Mouse (Mus musculus) forebrain, embryonic 15.5 days (tissue): ENCODE measurements around the gene C130026I21Rik. TPM values are rescaled to one million over a fixed set of nuclear protein-coding genes. Genes with fewer than 3 reads are reported as not detected.
"Not testable (repeated sequence)": the region's sequence is repeated elsewhere in the genome, so short reads cannot be mapped to it uniquely, and the experiment has no call there.

Experiments used
- ATAC-seq: fragments of 200-750 bp; cut with Nextera tagmentation; replicated peaks from 2 replicates; pipeline ENCODE4 v1.8.0; 2017; ENCODE audit warnings: mild to moderate bottlenecking, moderate TSS enrichment, moderate library complexity
- H3K27ac ChIP-seq: fragments of 300-500 bp; sonication (generic); replicated peaks from 2 replicates; pipeline ENCODE4 v1.5.1; 2015; ENCODE audit warnings: mild to moderate bottlenecking, inconsistent platforms
- H3K27me3 ChIP-seq: fragments of 300-500 bp; sonication (generic); 2 replicates; pipeline ENCODE4 v1.6.1; 2015; ENCODE audit warnings: inconsistent platforms
- H3K36me3 ChIP-seq: fragments of 300-500 bp; sonication (generic); 2 replicates; pipeline ENCODE4 v1.6.1; 2015; ENCODE audit warnings: mild to moderate bottlenecking, inconsistent platforms
- H3K4me1 ChIP-seq: fragments of 300-500 bp; sonication (generic); 2 replicates; pipeline ENCODE4 v1.6.1; 2015; ENCODE audit warnings: inconsistent platforms
- H3K4me2 ChIP-seq: fragments of 300-500 bp; sonication (generic); replicated peaks from 2 replicates; pipeline ENCODE4 v1.6.1; 2015; ENCODE audit warnings: mild to moderate bottlenecking, inconsistent platforms
- H3K4me3 ChIP-seq: fragments of 300-500 bp; sonication (generic); 2 replicates; pipeline ENCODE4 v1.5.1; 2015; ENCODE audit warnings: mild to moderate bottlenecking, inconsistent platforms
- H3K9ac ChIP-seq: fragments of 300-500 bp; sonication (generic); replicated peaks from 2 replicates; pipeline ENCODE4 v1.6.1; 2015; ENCODE audit warnings: mild to moderate bottlenecking, inconsistent platforms
- H3K9me3 ChIP-seq: fragments of 300-500 bp; sonication (generic); 2 replicates; pipeline ENCODE4 v1.6.1; 2016; ENCODE audit warnings: inconsistent platforms
- WGBS: fragments of 180-500 bp; shearing (Covaris S2); methylation state at CpG from one replicate; pipeline ENCODE4 v1.1.7; 2015; ENCODE audit warnings: mixed read lengths; 5-methylcytosine and 5-hydroxymethylcytosine counted together
- polyA plus RNA-seq: library from polyadenylated mRNA; unstranded; fragments of >200 nt; fragmentation: Nextera tagmentation; extraction: Ambion mirVana; gene quantifications from 2 replicates; pipeline ENCODE4 v1.2.1, GENCODE M21; 2015

The C130026I21Rik gene
- 0.37 TPM in 1 of 2 replicates, not detected in the other for polyA plus RNA-seq

DNA sequence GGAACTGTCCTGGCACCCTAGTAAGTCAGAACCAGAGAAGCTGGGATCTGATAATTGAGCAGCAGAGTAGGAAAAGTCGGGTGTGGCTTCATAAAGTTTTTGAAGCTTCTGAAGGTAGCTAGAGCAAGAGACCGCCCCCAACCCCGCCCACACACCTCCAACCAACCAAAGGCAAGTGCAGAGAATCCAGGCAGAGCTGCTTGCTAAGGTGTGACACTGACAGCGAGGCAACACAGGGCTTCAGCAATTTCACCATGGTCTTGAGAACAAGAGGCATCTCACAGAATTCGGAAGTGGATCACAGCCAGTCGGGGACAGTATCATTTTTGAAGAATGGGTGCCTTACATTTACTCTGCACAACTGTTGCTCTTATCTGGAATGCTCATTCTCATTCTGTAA, at the start of gene C130026I21Rik:
C130026I21Rik (minus strand) TSS at position 101 of the 400 bp plus-strand sequence.
- not testable (repeated sequence) for H3K4me3 ChIP-seq, H3K4me1 ChIP-seq, H3K9ac ChIP-seq, H3K9me3 ChIP-seq, H3K4me2 ChIP-seq, H3K27me3 ChIP-seq, ATAC-seq, H3K36me3 ChIP-seq, H3K27ac ChIP-seq
- WGBS: no CpG with 5 or more reads among the region's 6 CpGs

- not testable (repeated sequence) for H3K4me1 ChIP-seq, H3K4me2 ChIP-seq, H3K36me3 ChIP-seq, H3K9ac ChIP-seq, H3K27ac ChIP-seq, ATAC-seq, H3K27me3 ChIP-seq, H3K9me3 ChIP-seq, H3K4me3 ChIP-seq
- 49% methylated on average over 4 of the region's 5 CpGs for WGBS
These were observed 16.7 kb upstream of the C130026I21Rik start for GRCm38 (mm10) chr1:85287063-85287462.

DNA sequence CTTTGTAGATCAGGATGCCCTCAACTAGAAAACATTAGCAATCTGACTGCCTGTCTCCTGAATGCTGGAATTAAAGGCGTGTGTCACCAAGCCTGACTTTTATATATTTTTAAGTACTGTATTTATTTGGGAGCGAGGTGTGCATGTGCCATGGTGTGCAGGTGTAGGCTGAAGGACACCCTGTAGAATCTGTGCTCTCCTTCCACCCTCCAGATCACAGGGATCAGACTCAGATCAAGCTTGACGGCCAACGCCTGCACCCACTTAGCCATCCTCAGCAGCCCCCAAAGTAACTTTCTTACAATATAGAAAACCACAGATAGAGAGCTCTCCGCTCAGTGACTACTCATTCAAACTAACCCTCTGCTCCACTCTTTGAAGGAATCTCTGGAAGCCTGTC, 6.1 kb upstream of the C130026I21Rik start:
- H3K9me3 ChIP-seq, H3K4me3 ChIP-seq, H3K27me3 ChIP-seq, H3K4me1 ChIP-seq, ATAC-seq, H3K27ac ChIP-seq, H3K9ac ChIP-seq, H3K36me3 ChIP-seq, H3K4me2 ChIP-seq: not testable (repeated sequence)
- WGBS: 70% methylated on average over 4 of the region's 5 CpGs

- H3K27ac ChIP-seq, H3K36me3 ChIP-seq, H3K9ac ChIP-seq, H3K4me1 ChIP-seq, H3K27me3 ChIP-seq, H3K4me3 ChIP-seq, H3K4me2 ChIP-seq, ATAC-seq, H3K9me3 ChIP-seq: not testable (repeated sequence)
- WGBS: 57% methylated on average over 2 of the region's 2 CpGs
These were observed 11.7 kb downstream of the C130026I21Rik start for GRCm38 (mm10) chr1:85258634-85259033.

- not testable (repeated sequence) for H3K9ac ChIP-seq, H3K4me1 ChIP-seq, H3K27ac ChIP-seq, ATAC-seq, H3K36me3 ChIP-seq, H3K4me3 ChIP-seq, H3K27me3 ChIP-seq, H3K9me3 ChIP-seq, H3K4me2 ChIP-seq
- 60% methylated on average over 2 of the region's 3 CpGs for WGBS
These were observed 15.1 kb downstream of the C130026I21Rik start for GRCm38 (mm10) chr1:85255217-85255616.

DNA sequence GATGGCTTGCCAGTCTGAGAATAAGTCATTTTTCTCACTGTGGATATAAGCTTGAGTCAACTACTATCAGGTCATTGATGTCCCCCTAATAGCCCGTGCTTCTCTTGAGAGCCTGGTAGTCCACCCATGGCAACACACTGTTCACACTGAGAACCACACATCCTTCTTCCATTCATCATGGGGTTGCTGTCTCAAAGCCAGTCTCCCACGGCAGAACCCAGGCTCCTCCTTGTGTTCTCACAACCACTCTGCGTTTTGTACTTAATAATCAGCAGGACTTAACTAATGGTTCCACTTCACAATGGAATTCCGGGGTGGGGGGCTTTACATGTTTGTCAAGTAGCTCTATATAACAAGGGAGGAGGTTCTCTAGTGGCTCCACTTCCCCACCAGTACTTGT, 19.2 kb downstream of the C130026I21Rik start:
- WGBS: 85% methylated on average over 4 of the region's 4 CpGs
- not testable (repeated sequence) for H3K4me1 ChIP-seq, H3K27me3 ChIP-seq, H3K36me3 ChIP-seq, H3K4me2 ChIP-seq, H3K27ac ChIP-seq, ATAC-seq, H3K9ac ChIP-seq, H3K4me3 ChIP-seq
- peaks cover 15% of the 10 kb centered on the region for H3K9me3 ChIP-seq

DNA sequence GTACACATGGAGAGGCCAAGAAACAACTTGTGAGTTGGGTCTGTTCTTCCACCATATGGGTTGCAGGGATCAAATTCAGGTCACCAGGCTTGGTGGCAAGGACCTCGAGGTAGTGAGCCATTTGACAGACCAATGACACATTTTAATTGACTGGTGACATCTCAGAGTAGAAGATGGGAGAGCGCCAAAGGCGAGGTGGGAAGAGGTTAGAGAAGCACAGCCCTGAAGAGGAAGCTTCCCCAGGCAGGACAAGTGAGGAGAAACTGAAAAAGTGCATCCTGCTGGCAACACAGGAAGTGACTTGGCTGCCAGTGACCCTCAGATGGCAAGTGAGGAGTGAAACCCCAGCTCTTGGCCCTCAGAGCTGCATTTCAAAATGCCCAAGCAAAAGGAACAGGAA, 21.4 kb downstream of the C130026I21Rik start:
- WGBS: 61% methylated on average over 3 of the region's 3 CpGs
- not testable (repeated sequence) for H3K27me3 ChIP-seq, H3K9ac ChIP-seq, H3K4me3 ChIP-seq, H3K4me1 ChIP-seq, H3K27ac ChIP-seq, H3K4me2 ChIP-seq, H3K36me3 ChIP-seq, ATAC-seq
- peaks cover 15% of the 10 kb centered on the region for H3K9me3 ChIP-seq

DNA sequence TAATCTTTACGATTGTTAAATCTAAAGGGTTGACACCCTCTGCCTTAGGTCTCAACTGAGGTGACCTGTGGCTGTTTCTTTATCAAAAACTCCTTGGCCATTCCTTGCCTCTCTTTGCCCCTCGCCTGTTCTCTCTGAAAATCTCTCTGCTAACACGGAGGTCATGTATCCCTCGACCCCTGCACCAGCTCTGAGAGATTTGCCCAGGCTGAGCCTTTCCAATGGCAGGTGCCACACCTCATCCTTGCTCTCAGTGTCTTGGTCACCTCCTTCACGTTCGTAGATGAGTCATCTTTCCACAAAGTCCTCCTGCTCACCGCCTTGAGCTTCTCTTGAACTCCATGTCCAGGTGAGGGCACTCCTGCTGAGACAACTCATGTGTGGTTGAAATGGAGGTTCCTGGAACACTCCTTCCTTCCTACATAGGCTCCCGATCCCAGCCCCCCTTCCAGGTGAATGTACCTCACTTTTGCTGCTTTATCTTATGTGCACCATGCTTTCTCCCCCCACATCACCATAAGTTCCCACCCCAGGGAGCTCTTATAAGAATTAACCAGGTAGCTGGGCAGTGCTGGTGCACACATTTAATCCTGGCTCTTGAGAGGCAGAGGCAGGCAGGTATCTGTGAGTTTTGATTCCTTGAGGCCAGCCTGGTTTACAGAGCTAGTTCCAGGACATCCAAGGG, 23.4 kb downstream of the C130026I21Rik start:
- ATAC-seq, H3K27ac ChIP-seq, H3K9ac ChIP-seq, H3K27me3 ChIP-seq, H3K4me2 ChIP-seq, H3K4me3 ChIP-seq, H3K4me1 ChIP-seq, H3K36me3 ChIP-seq: not testable (repeated sequence)
- 72% methylated on average over 8 of the region's 8 CpGs for WGBS
- H3K9me3 ChIP-seq: peaks cover 19% of the 10 kb centered on the region

GRCm38 (mm10) chr1:85246266-85246665, 24.1 kb downstream of the C130026I21Rik start:
- H3K9me3 ChIP-seq: peaks cover 19% of the 10 kb centered on the region
- WGBS: 87% methylated on average over 5 of the region's 5 CpGs
- not testable (repeated sequence) for H3K4me2 ChIP-seq, H3K4me1 ChIP-seq, H3K27me3 ChIP-seq, H3K36me3 ChIP-seq, ATAC-seq, H3K4me3 ChIP-seq, H3K9ac ChIP-seq, H3K27ac ChIP-seq

- H3K4me3 ChIP-seq, H3K4me2 ChIP-seq, H3K36me3 ChIP-seq, H3K27me3 ChIP-seq, H3K9ac ChIP-seq, H3K4me1 ChIP-seq, ATAC-seq, H3K27ac ChIP-seq: not testable (repeated sequence)
- peaks cover 20% of the 10 kb centered on the region for H3K9me3 ChIP-seq
- 62% methylated on average over 3 of the region's 4 CpGs for WGBS
These were observed 25.4 kb downstream of the C130026I21Rik start for GRCm38 (mm10) chr1:85244941-85245340.

GRCm38 (mm10) chr1:85243023-85243422, 27.3 kb downstream of the C130026I21Rik start:
- not testable (repeated sequence) for H3K36me3 ChIP-seq, H3K4me1 ChIP-seq, H3K4me3 ChIP-seq, H3K4me2 ChIP-seq, ATAC-seq, H3K27me3 ChIP-seq, H3K9ac ChIP-seq, H3K27ac ChIP-seq
- H3K9me3 ChIP-seq: peaks cover 23% of the 10 kb centered on the region
- 68% methylated on average over 2 of the region's 2 CpGs for WGBS

GRCm38 (mm10) chr1:85239018-85239775, 31.2 kb downstream of the C130026I21Rik start:
- H3K36me3 ChIP-seq, H3K4me3 ChIP-seq, ATAC-seq, H3K4me2 ChIP-seq, H3K27me3 ChIP-seq, H3K27ac ChIP-seq, H3K4me1 ChIP-seq, H3K9ac ChIP-seq: not testable (repeated sequence)
- 72% methylated on average over 4 of the region's 4 CpGs for WGBS
- H3K9me3 ChIP-seq: peaks cover 16% of the 10 kb centered on the region; the same call in 1 of the 2 replicates
